Mouse (Mus musculus) gastrocnemius, postnatal 14 days (tissue): ENCODE measurements at regions not wholly inside any gene's neighbourhood (a gene's known extent, or its start where the extent isn't known, plus 50 kb on each side); places are given as distances from the start of the nearest gene placed in this dataset.

Source experiments
- DNase-seq: peaks from one replicate; pipeline ENCODE4 v3.0.0; 2021; ENCODE audit warnings: mixed read lengths
- intact Hi-C: fragments of 180-260 bp; cut with DNase I; formaldehyde crosslinking; loops from one replicate; pipeline ENCODE4 v1.15.1; 2025; ENCODE audit warnings: low total_unique reads

DNA sequence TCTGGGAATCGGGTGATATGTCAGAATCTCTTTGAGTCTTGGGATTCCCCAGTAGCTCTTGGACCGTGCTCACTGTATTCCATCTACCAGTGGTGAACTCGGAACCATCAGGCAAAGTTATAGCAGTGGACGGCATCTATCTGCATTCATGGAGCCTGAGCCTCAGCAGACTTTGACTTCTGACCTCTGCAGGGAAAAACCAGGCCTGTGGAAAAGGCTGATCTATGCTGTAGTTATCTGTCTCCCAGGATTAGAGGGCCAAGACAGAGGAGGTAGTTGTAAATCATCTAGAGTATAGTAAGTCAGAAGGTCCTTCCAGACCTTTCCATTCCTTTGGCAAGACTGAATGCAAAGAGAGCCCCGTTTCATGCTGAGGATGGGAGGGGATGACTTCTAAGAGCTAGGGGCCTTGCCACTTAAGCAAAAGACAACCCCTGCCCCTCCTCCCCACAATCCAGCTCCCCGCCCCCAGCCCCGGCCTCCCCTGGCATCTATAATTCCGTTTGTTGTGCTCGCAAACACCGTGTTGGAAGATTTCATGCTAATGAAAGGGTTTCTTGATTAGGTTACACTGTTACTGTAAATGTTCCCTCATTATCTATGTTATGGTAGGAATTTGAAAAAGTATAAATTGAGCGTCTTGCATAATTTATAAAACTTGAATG, 338.9 kb downstream of the Rps24 start:
- intact Hi-C loops, result no loop called here
- DNase-seq, result no peak

DNA sequence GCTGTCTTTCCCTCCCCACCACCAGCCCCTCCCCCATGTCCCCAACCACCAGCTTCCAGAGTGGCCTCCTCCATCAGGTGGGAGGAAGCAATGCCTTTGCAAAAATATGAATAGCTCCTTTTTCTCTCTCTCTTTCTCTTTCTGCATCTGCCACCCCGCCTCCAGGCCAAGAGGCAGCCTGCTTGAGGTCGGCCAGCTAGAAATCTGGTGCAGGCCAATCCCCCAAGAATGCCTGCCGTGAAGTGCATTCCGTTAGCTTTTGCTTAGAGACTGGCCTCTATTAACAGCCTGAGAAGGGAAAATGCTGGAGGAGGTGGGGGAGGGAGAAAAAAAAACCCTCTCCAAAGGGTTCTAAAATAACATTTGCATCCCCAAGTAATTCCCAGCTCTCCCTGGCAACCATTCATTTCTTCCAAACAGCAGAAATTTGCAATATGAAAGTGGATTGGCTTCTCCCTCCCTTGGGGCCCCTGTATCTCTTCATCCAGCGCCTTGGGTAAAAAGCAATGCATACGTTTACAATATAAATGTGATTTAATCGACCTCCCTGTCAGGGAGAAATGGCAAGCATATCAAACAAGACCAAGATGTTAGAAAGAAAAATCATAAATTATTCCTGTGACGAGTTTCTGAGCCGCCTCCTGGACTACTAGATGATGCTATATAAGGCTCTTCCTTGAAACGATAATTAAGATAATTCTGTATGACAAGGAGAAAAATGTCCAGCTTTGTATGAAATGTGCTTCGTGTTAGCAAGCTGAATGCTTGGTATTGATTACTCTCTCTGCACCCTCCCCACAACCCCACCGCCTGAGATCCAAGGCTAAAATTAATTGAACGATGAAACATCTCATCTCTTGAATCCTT, 339.8 kb downstream of the Rps24 start:
- intact Hi-C loops, result no loop called here
- no peak for DNase-seq

DNA sequence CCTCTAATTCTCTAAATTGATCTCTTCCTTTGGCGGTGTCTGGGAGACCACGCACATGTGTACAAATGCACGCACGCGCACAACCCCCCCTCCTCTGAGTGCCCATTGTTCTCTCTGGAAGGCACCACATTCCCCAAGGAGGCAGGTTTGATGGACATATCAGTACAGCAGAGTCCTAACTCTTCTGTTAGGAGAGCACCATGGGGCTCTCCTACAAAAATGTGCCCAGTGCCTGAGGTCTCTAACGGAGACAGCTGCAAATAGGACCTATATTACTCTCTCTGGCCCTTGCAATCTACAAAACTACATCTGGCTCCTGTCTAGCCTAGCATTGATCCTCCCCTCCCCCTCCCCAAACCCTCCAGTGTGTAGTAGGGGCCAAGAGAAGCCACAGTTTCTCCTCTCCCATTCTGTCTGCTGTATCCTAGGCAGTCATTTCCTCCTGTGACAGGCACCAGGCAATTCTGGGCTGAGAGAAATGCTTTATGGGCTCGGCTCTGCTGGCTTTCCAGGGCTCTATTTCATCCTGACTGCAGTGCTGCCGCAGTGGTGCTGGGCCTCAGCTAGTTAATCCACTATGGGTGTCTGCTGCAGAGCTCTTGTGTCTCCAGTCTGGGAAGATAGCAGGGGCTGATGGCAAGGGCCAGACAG, 340.6 kb downstream of the Rps24 start:
- intact Hi-C loops, result no loop called here

DNA sequence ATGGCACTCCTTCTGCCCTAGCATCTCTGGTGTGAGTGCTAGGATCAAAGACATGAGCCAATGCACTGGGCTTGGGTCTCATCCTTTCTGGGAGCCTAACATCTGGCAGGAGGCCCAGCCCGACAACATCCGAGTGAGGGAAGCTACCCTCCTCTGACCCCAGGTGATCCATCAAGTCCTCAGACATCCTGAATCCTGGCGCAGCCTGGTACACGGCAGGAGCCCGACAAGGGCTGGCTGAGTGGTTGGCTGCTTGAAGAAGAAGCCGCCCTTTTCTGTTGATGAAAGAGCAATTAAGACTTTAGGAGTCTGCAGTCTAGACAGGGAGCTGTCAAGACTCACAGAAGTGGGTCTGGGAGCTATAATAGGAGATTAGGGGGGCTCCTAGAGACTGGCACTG, 342.1 kb downstream of the Rps24 start:
- intact Hi-C loops, result no loop called here

More for the DNA sequence above, 340.6 kb downstream of the Rps24 start:
- peak; percentile 1 for DNase-seq

DNA sequence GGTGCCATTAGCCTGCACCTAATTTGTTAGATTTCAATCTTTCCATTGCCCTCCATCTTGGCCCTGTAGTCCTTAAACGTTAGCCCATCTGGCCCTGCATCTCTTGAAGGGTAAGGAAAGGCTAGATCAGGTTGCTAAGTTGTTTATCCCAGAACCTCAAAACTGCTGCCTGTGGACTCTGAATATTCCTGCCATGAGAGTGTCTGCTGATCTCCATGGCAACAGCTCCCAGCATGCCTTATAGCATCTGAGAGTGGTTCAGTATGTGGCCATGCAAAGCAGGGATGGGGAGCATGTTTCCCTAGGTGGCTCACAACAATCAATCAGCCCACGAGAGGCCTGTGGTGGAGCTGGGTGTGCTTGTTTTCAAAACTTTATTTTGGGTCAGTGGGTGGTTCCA, 346.3 kb downstream of the Rps24 start:
- DNase-seq, result no peak
- intact Hi-C loops, result no loop called here

More for the DNA sequence above, 342.1 kb downstream of the Rps24 start:
- DNase-seq, result no peak

DNA sequence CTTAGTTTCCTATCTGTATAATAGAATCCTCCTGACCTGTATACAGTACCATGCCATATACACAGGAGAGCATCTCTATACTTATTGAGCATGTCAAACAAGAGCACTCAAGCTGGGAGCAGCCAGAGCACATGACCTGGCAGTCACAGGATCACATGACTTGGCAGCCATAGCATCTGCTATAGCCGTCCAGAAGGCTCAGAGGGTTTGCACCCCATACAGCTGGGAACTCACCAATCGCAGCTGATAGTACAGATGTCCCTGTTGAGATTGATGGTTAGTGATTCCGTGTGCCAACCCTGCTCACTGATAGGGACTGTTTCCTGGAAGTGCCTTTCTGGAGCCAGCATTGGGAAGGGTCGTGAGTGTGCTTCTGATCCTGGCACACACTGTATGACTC, 351.3 kb downstream of the Rps24 start:
- DNase-seq, result no peak
- intact Hi-C loops, result no loop called here

DNA sequence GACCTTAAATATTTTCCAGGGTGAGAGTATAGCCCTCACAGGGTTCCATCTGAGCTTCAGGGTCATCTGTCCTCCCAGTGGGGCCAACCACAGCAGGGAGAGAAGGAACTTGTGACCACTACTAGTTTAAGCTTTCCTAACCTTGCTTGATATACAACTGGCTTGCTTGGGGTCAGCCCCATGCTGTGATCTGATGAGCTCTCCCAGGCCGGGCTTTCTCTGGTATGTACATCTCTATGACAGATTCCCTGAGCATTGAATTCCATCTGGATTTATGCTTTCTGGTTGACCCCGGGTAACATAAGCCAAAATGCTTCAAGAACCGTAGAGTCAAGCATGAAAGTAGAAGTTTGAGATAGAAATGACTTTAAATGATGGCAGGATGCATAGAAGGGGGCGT, 352.1 kb downstream of the Rps24 start:
- DNase-seq, result no peak

DNA sequence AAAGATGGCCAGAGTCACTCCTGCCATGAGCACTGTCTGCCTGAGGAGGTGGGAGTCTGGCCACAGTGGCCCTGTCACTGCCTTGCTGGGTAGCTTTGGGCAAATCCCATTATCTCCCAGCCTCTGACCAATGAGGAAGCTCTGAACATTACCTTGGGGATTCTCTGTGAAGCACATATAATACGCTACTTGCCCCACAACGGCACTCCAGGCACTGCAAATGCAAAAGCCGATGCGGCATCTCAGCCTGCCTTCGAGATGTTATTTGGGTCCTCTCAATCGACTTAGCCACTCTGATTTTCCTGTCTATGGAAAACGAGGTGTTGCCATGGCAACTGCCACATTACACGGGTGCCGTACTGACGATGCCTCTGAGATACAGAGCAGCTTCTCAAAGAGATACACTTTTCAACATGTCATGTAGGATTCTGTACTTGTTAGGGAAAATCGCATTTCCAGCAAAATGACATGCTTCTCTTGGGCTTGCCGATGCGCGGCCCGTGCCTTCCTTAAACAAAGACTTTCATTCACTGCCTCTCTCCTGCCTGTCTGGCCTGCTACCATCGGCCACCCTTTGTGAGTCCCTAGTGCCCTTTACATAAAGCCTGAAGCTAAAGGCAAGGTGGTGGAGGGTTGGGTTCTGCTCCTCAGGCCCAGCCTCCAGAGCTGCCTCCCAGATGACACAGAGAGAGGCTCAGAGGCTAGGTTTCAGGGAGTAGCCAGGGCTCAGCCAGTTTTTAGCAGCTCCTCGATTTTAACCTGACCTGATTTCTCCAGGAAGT, 355.0 kb downstream of the Rps24 start:
- intact Hi-C loops, result no loop called here
- DNase-seq, result peak; percentile 2

More for the DNA sequence above, 352.1 kb downstream of the Rps24 start:
- intact Hi-C loops, result no loop called here

DNA sequence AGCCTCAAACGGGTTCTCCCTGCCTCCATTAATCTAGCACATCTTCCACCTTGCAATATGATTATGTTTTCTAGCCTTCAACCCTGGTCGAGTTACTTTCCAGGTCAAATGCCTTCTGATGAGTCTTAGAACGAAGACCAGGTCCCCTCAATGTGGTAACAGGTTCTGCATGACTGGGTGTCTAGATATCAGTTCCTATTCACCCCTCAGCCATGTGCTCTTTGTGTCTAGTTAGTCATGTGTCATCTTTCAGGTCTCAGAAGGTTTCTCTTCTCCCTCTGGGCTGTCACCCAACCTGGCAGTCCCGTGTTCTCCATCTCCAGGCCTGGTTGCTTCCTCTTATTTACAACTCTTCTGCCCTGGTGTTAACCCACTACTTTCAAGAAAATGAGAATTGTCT, 356.7 kb downstream of the Rps24 start:
- intact Hi-C loops, result no loop called here
- peak; percentile 1 for DNase-seq

DNA sequence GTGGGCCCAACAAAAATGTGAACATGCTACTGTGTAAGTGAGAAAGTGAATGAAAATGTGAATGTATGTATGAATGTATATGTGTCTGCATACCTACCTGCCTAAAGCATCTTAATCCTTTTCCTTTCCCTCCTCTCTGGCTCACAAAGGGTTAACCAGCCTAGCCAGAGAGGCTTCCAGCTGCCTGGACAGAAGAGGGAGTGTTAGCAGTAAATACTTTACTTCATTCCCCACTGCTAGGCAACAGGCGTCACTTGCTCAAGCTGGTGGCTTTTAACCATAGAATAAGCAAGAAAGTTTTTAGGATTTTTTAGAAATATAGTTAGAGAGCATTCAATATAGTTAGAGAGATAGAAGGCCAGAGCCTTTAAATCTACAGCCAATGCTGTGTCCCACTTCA, 363.6 kb downstream of the Rps24 start:
- DNase-seq, result no peak
- intact Hi-C loops, result no loop called here

DNA sequence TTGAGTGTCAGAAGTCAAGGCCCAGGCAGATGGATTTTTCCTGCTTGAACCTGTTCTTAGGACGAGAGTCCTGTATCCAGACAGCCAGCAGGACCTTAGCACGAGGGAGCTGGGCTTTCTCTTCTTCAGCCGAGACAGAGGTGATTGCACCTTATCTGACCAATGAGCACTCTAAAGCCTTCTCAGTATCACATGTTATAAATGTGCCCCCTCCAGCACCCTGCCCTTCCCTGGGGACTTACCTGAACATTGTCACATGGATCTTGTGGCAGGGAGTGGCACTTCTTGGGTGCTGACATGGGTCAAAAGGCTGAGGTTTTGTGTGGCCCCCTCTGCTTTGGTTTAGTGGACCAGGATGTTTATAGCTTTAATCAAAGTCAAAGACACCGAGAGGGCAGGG, 367.5 kb downstream of the Rps24 start:
- intact Hi-C loops, result no loop called here
- no peak for DNase-seq

DNA sequence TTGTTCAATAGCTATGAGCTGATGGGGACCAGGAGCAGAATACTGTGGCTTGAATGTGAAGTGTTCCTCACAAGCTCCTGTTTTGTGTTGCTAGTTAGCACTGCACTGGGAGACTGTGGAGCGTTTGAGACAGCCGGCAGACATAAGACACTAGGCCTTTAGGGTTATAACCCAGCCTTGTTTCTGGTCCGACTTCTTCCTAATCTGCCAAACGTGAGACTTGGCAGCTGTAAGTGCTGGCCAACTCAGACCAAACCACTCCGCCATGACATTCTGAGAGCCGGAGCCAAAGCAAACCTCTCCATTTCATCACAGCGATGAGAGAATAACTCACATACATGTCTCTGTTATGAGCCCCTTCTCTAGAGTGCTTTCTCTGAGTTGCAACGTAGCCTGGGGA, 375.2 kb downstream of the Rps24 start:
- intact Hi-C loops, result no loop called here
- no peak for DNase-seq

DNA sequence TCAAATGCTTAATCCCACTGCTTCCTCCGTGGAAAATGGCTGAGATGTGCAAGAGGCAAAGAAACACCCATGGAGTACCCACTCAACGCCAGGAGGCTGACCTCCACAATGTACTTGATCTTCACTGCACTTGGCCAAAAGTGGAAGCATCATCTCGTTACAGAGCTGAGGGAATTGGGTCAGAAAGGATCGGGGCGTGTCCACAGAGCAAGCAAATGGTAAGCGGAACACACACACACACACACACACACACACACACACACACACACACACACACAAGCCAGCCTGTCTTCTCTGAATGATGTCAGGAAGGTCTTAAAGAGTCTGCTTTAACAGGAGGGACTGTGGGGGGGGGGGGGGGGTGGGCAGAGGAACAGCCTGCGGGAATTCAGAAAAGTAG, 375.7 kb downstream of the Rps24 start:
- intact Hi-C loops, result no loop called here

DNA sequence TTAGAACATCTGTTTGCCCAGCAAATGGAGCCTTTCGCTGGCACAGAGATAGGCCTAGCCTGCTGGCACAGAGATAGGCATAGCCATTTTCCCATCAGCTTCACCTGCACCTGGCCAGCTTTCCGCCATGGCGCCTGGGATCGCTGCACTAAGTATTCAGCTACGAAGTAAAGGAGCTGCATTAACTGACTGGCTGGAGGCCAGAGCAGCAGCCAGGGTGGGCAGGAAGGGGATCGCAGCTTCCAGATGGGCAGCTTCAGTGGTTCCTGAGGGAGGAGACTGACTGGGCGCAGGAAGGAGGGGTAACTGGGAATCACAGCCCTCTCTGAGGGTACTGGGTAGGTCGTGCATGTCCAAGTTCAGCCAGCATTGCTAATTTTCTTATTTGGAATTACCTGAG, 376.2 kb downstream of the Rps24 start:
- DNase-seq, result no peak
- intact Hi-C loops, result no loop called here

More for the DNA sequence above, 375.7 kb downstream of the Rps24 start:
- no peak for DNase-seq

DNA sequence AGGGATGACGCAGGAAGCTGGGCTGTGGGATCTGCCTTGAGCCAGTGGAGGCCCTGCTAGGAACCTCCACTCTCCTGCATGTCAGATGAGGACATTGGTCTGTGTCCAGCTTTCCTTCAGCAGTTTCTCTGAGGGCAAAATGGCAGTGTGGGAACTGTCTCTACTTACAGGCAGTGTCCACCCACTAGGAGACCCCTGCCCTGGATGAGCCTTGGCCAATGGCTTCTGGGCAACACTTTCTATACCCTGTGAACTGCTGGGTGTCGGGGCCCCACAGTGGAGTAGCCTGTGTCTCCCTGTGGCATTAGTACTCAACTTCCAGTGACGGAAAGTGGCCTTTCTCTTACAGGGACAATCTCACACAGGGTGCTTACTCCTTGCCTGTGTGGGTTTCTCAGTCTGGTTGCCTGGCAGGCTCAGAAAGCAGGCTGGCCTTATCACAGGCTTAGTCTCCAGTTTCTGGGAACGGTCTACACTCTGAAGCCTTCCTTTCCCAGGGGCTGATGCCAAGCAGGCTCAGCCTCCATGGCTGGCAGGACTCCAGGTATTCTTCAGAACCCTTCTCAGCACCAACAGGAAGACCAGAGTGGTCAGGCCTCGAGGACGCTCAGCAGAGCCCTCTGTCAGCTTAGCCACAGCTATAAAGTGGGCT, 378.8 kb downstream of the Rps24 start:
- intact Hi-C loops, result no loop called here
- DNase-seq, result no peak

DNA sequence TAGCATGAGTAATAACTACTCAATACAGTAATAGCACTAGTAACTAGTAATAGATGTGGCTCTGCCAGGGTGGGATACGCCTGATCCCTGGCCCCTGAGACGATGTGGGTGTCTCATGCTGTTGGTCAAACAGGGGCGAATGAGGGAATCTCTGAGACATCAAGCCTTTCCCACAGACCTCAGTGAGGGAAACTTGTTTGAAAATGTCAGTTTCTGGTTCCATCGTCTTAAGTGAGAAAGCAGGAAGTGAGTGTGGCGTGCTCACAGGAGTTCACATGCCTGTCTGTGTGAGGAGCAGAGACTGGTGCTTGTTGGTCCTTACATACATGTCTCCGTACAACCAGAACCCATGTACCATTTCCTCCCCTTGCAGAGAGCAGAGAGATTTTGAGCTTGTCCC, 380.9 kb downstream of the Rps24 start:
- intact Hi-C loops, result no loop called here
- no peak for DNase-seq

DNA sequence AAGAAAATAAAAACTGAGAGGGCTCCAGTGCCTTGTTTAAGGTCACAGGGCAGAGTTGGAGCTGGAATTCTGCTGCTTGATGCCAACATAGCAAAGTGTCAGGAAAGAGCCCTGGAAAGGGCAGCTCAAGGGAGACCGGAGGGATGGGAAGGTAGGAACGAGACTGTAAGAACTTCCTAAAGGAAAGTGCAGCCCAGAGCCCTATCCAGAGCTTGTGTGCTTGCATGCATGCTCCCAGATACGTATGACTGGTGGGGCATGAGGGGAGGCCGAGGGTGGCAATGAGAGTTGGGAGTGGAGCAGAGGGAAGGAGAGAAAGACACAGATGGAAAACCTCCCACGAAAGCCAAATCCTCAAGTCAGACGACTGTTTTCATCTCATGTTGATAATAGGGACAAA, 381.8 kb downstream of the Rps24 start:
- no peak for DNase-seq
- intact Hi-C loops, result no loop called here

DNA sequence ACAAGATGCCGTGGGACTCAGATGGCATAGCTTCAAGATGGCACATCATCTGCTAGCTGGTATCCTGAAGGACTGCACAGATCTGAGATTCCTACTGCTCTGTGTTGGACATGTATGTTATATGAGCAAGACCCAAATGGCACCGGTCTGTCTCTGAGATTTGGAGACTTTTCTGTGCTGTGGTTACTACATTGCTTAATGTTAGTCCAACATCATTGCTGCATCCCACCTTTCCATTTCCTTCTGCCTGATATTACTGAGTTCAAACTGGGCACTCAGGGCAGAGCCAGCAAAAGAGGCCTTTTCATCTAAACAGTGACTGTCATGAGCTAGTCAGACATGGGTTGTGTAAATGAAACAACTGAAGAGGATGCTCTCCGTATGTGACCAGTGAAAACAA, 383.3 kb downstream of the Rps24 start:
- DNase-seq, result no peak
- intact Hi-C loops, result no loop called here

DNA sequence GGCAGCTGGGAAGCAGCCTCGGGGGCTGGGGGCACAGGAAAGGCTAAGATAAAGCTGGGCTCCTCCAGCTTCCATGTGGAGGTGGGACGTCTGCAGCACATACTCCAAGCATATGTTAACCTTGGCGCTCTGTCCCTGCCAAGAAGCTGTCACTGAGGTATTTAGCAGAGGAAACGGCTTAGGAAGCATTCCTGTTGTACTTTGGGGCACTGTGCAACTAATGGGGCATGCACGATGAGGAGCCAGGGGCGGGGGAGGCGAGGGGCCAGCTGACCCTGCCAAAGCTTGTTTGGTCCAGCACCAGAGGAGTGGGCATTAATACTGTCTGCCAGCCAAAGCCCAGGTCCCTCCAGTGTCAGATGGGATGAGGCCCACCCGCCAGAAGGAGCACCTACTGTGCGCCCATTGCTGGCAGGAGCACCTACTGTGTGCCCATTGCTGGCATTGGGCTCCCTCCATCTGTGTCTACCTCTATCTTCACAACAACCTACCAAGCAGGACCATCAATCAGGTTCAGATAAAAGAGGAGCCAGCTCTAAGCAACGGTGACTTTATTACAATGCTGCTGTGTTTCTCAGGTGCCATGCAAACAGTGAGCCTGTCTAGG, 384.6 kb downstream of the Rps24 start:
- intact Hi-C loops, result no loop called here

More for the DNA sequence above, 384.6 kb downstream of the Rps24 start:
- DNase-seq, result no peak
